Comparison of ENCODE assay signal across 11 mouse cellular contexts in the genomic region with DNA sequence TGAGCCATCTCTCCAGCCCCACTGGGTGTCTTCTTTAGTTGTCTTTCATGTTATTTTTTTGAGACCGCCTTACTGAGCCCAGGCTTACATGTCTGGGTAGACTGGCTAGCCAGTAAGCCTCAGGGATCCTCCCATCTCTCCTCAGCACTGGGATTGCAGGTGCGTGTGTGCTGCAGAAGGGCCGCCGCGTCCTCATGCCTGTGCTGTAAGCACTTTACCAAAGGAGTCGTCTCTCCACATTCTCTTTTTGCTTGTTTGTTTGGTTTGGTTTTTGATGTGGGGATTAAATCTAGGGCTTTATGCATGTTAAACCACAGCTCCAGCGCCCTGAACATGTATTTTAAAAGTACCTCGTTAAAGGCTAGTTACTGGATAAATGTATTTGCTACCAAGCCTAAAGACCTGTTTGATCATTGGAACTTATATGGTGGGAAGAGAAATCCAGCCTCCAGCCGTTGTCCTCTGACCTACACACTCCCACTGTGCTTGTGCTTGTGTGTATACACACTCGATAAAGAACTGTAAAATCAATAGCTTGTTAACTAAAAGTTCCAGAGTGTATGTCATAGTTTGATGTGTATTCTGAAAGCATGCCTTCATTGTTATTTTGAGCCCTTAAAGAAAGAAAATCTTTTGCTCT. TPM values are rescaled to one million over a fixed set of nuclear protein-coding genes. Genes with fewer than 3 reads are reported as not detected.
DNase-seq lines count a peak whose midpoint lies in the region; ATAC-seq and TF ChIP-seq lines count a peak whose summit lies in the region.
"Had no signal": no experiment of that assay in that cellular context is flagged by ENCODE, and none has a peak within 500 bp of the region (broad histone marks: within the 10 kb centered on the region; RNA-seq: fewer than 3 reads in every experiment).

No protein-coding gene starts in this region.

- WGBS in heart, embryonic 14.5 days, result 64% methylated on average over 10 of the region's 10 CpGs
- WGBS in small intestine, adult 2 months, result 46% methylated on average over 10 of the region's 10 CpGs

- no peaks in the 10 kb centered on the region for H3K27me3 ChIP-seq in heart, embryonic 14.5 days (ENCODE audit: control insufficient read depth, insufficient read depth, low read length)
- H3K27me3 ChIP-seq in small intestine, adult 2 months (ENCODE audit: control insufficient read depth, insufficient read depth, low read length), result no peaks in the 10 kb centered on the region

- ATAC-seq in heart, embryonic 14.5 days (ENCODE audit: insufficient number of reproducible peaks, insufficient read depth, low FRiP score, low read depth), result no peak
- peak; percentile 40 for ATAC-seq in inflammation-experienced regulatory T-cells, adult 6 months
- ATAC-seq in megakaryocyte, adult 5-6 weeks (ENCODE audit: poor library complexity, severe bottlenecking), result no peak

- H3K27ac ChIP-seq in heart, embryonic 14.5 days (replicated peaks in 1 of 2; ENCODE audit: control insufficient read depth in 1 of 2, insufficient read depth in 1 of 2, low read depth in 2 of 2, low read length in 2 of 2), result peak overlapping the region; percentile 25 to 54
- peak overlapping the region; percentile 40 for H3K27ac ChIP-seq in small intestine, adult 2 months (ENCODE audit: insufficient read depth, low read depth, low read length)

- no peaks in the 10 kb centered on the region for H3K9me3 ChIP-seq in heart, embryonic 14.5 days (ENCODE audit: control insufficient read depth, low read length)
- H3K9me3 ChIP-seq: forebrain, embryonic 10.5 days had no signal

- H3K9ac ChIP-seq in heart, embryonic 14.5 days (ENCODE audit: low read length), result no peak overlapping the region

- peaks cover 33 to 53% of the 10 kb centered on the region in 2 experiments for H3K4me1 ChIP-seq in heart, embryonic 14.5 days (ENCODE audit: control insufficient read depth in 2 of 2, insufficient read depth in 2 of 2, low read length in 2 of 2)
- H3K4me1 ChIP-seq in small intestine, adult 2 months (ENCODE audit: control insufficient read depth, insufficient read depth, insufficient read length, low read length), result peaks cover 34% of the 10 kb centered on the region

- H3K36me3 ChIP-seq in heart, embryonic 14.5 days (ENCODE audit: control insufficient read depth, insufficient read depth, low read length), result peaks cover 20% of the 10 kb centered on the region
- peaks cover 22% of the 10 kb centered on the region for H3K36me3 ChIP-seq in small intestine, adult 2 months (ENCODE audit: control insufficient read depth, insufficient read depth, low read length)

- no peak overlapping the region for H3K4me3 ChIP-seq in heart, embryonic 14.5 days (ENCODE audit: control insufficient read depth in 1 of 2, insufficient read depth in 1 of 2, low read depth in 1 of 2, low read length in 2 of 2)
- H3K4me3 ChIP-seq in small intestine, adult 2 months (ENCODE audit: low read depth, low read length), result no peak overlapping the region
- H3K4me3 ChIP-seq: forebrain, embryonic 10.5 days had no signal

- intact Hi-C loops in left cerebral cortex, postnatal 10 days (cut with DNase I), result no loop called here

- no peak for TF ChIP-seq POLR2A in small intestine, adult 2 months (IDR thresholded peaks at IDR 0.05; ENCODE audit: low read depth, low read length)

- peak overlapping the region; percentile 16; the same call in 1 of the 2 replicates for H3K4me2 ChIP-seq in heart, embryonic 14.5 days (ENCODE audit: low read length)

- no peak for DNase-seq in heart, adult 18-20 months
- DNase-seq in CD4-positive, CD25-positive, alpha-beta regulatory T cell, adult 2 months (ENCODE audit: low read depth, low spot score), result peak; percentile 73
- no peak for DNase-seq in left cerebral cortex, postnatal 10 days (ENCODE audit: extremely low spot score in 1 of 2, low spot score in 2 of 2)
- DNase-seq in frontal cortex, postnatal 14 days (ENCODE audit: low spot score in 2 of 2), result no peak
- DNase-seq: gastrocnemius, postnatal 14 days; layer of hippocampus, adult 9-11 months had no signal

- TF ChIP-seq CTCF in small intestine, adult 2 months (IDR thresholded peaks at IDR 0.05; ENCODE audit: extremely low read depth, insufficient read length, insufficient replicate concordance, low read depth, low read length), result no peak

RNA-seq across cellular contexts. Expression of gene Mtmr12, which starts 24.9 kb away (rescaled TPM):
- 13.6 and 15.4 TPM in 2 replicates for polyA plus RNA-seq in heart, embryonic 14.5 days (2014; fragmentation: Nextera tagmentation; extraction: Ambion mirVana)
- total RNA-seq in heart, adult 18-20 months (2021), result 10 to 100 TPM in 1 of 2 experiments, 1 to 10 TPM in 1; 9.9 to 10.7 TPM
- polyA plus RNA-seq in inflammation-experienced regulatory T-cells, adult 6 months (2017; shearing (Covaris generic)), result 10 to 100 TPM; 22.2 to 26.2 (median 25.0) TPM
- polyA plus RNA-seq in small intestine, adult 2 months (2012; rRNA removed), result 11.7 and 24.7 TPM in 2 replicates
- total RNA-seq in megakaryocyte, adult 5-6 weeks (2015), result 16.1 and 17.4 TPM in 2 replicates
- 20.6 and 23.3 TPM in 2 replicates for total RNA-seq in megakaryocyte, adult 5-6 weeks (2017)
- total RNA-seq in left cerebral cortex, postnatal 10 days (2021), result 10 to 100 TPM; 16.3 to 17.6 TPM
